In genomic region chr9:65587573-65588358, GRCm38 (mm10) we compare ENCODE assay signal across 7 mouse cellular contexts. TPM values are rescaled to one million over a fixed set of nuclear protein-coding genes. Genes with fewer than 3 reads are reported as not detected.
A peak's percentile ranks its signal among the peaks of the same experiment; 100 is the strongest.
DNase-seq lines count a peak whose midpoint lies in the region; ATAC-seq and TF ChIP-seq lines count a peak whose summit lies in the region.

No protein-coding gene starts in this region.

- ATAC-seq in forebrain, embryonic 15.5 days (replicated peaks) = peak; percentile 53; the same call in 1 of the 2 replicates
- ATAC-seq in midbrain, postnatal 0 days (ENCODE audit: low FRiP score) = no peak; the same call in 1 of the 2 replicates

- no peak for TF ChIP-seq CTCF in bone marrow, adult 2 months (IDR thresholded peaks at IDR 0.05; ENCODE audit: control insufficient read depth, insufficient read depth, low read length)
- no peak for TF ChIP-seq CTCF in midbrain, postnatal 0 days (IDR thresholded peaks at IDR 0.05)

- H3K27me3 ChIP-seq in forebrain, embryonic 15.5 days = no peaks in the 10 kb centered on the region
- H3K27me3 ChIP-seq in midbrain, postnatal 0 days (ENCODE audit: insufficient read depth, low read length) = peaks cover 10% of the 10 kb centered on the region

- under 1% methylated on average over 64 of the region's 64 CpGs for WGBS in bone marrow, adult 2 months
- under 1% methylated on average over 64 of the region's 64 CpGs for WGBS in forebrain, embryonic 15.5 days
- under 1% methylated on average over 61 of the region's 64 CpGs for WGBS in midbrain, postnatal 0 days

- H3K36me3 ChIP-seq in forebrain, embryonic 15.5 days = no peaks in the 10 kb centered on the region
- H3K36me3 ChIP-seq in midbrain, postnatal 0 days (ENCODE audit: insufficient read depth, low read length) = no peaks in the 10 kb centered on the region

- peak overlapping the region; percentile 64 for H3K27ac ChIP-seq in bone marrow, adult 2 months (ENCODE audit: control insufficient read depth, insufficient read depth, low read depth, low read length, poor library complexity)
- H3K27ac ChIP-seq in forebrain, embryonic 15.5 days (replicated peaks) = no peak overlapping the region
- H3K27ac ChIP-seq in midbrain, postnatal 0 days (ENCODE audit: low read depth, low read length) = no peak overlapping the region

- no peaks in the 10 kb centered on the region for H3K9me3 ChIP-seq in forebrain, embryonic 15.5 days
- H3K9me3 ChIP-seq in midbrain, postnatal 0 days (ENCODE audit: low read length) = no peaks in the 10 kb centered on the region

- peak overlapping the region; percentile 55 for H3K9ac ChIP-seq in forebrain, embryonic 15.5 days (replicated peaks)
- H3K9ac ChIP-seq in midbrain, postnatal 0 days (replicated peaks; ENCODE audit: low read length, poor library complexity, severe bottlenecking) = peak overlapping the region; percentile 44

- H3K4me1 ChIP-seq in bone marrow, adult 2 months (ENCODE audit: control insufficient read depth, insufficient read depth, low read length) = peaks cover 2% of the 10 kb centered on the region; the same call in 1 of the 2 replicates
- H3K4me1 ChIP-seq in forebrain, embryonic 15.5 days = peaks cover 34% of the 10 kb centered on the region
- H3K4me1 ChIP-seq in midbrain, postnatal 0 days (ENCODE audit: insufficient read depth, low read length) = no peaks in the 10 kb centered on the region; the same call in 1 of the 2 replicates

- peak; percentile 41 for DNase-seq in ovary, postnatal 36 days (ENCODE audit: low spot score)
- no peak for DNase-seq in ovary, postnatal 14 days (ENCODE audit: low spot score)
- peak; percentile 58 to 67 for DNase-seq in kidney, postnatal 4 days
- no peak for DNase-seq in midbrain, postnatal 0 days (ENCODE audit: low spot score)
- peak; percentile 38 to 46 for DNase-seq in thymus, postnatal 36 days

- TF ChIP-seq POLR2A in bone marrow, adult 2 months (IDR thresholded peaks at IDR 0.05; ENCODE audit: borderline replicate concordance, control insufficient read depth, low read depth, low read length) = peak; percentile 26; the same call in 1 of the 2 replicates

- peak overlapping the region; percentile 99 for H3K4me2 ChIP-seq in forebrain, embryonic 15.5 days (replicated peaks)
- peak overlapping the region; percentile 100 for H3K4me2 ChIP-seq in midbrain, postnatal 0 days (ENCODE audit: low read depth, low read length, poor library complexity, severe bottlenecking)

- H3K4me3 ChIP-seq in bone marrow, adult 2 months (replicated peaks; ENCODE audit: control insufficient read depth, low read depth, low read length) = peak overlapping the region; percentile 97
- peak overlapping the region; percentile 58 for H3K4me3 ChIP-seq in forebrain, embryonic 15.5 days
- peak overlapping the region; percentile 48 for H3K4me3 ChIP-seq in midbrain, postnatal 0 days (ENCODE audit: low read depth, low read length)

RNA-seq across cellular contexts. Expression of gene Pif1, which starts 0.8 kb away (rescaled TPM):
- polyA plus RNA-seq in bone marrow, adult 2 months (2011; ENCODE audit: insufficient read depth, insufficient read length, low replicate concordance, missing spikeins) = 16.5 and 29.8 TPM in 2 replicates
- polyA plus RNA-seq in forebrain, embryonic 15.5 days (2015; fragmentation: Nextera tagmentation; extraction: Ambion mirVana) = 11.8 and 12.4 TPM in 2 replicates
- 0.99 and 2.2 TPM in 2 replicates for total RNA-seq in midbrain, postnatal 0 days (2014; rRNA removed)
- polyA plus RNA-seq in midbrain, postnatal 0 days (2015; fragmentation: Nextera tagmentation; extraction: Ambion mirVana) = 0.33 and 0.77 TPM in 2 replicates

RNA-seq across cellular contexts. Expression of gene Plekho2, which starts 7.9 kb away (rescaled TPM):
- 25.7 and 55.0 TPM in 2 replicates for polyA plus RNA-seq in bone marrow, adult 2 months (2011; ENCODE audit: insufficient read depth, insufficient read length, low replicate concordance, missing spikeins)
- 5.1 and 5.2 TPM in 2 replicates for polyA plus RNA-seq in forebrain, embryonic 15.5 days (2015; fragmentation: Nextera tagmentation; extraction: Ambion mirVana)
- 7.5 and 9.0 TPM in 2 replicates for total RNA-seq in midbrain, postnatal 0 days (2014; rRNA removed)
- polyA plus RNA-seq in midbrain, postnatal 0 days (2015; fragmentation: Nextera tagmentation; extraction: Ambion mirVana) = 3.1 and 3.8 TPM in 2 replicates

RNA-seq across cellular contexts. Expression of gene Rbpms2, which starts 41.7 kb away (rescaled TPM):
- polyA plus RNA-seq in bone marrow, adult 2 months (2011; ENCODE audit: insufficient read depth, insufficient read length, low replicate concordance, missing spikeins) = 32.3 and 68.4 TPM in 2 replicates
- polyA plus RNA-seq in forebrain, embryonic 15.5 days (2015; fragmentation: Nextera tagmentation; extraction: Ambion mirVana) = 3.3 and 3.6 TPM in 2 replicates
- total RNA-seq in midbrain, postnatal 0 days (2014; rRNA removed) = 3.1 and 5.8 TPM in 2 replicates
- polyA plus RNA-seq in midbrain, postnatal 0 days (2015; fragmentation: Nextera tagmentation; extraction: Ambion mirVana) = 3.4 and 3.7 TPM in 2 replicates

Comparison
In these comparisons a context has a peak if more than half of its experiments do, and no peak if none do; other contexts are left out.
1. DNase-seq: peak in ovary, postnatal 36 days (single experiment), kidney, postnatal 4 days (2 of 2) and thymus, postnatal 36 days (2 of 2); none in ovary, postnatal 14 days (single experiment) and midbrain, postnatal 0 days (single experiment).
2. Peak in every context shown above with its lines, with median percentiles within 50 percentile points of each other: H3K4me3 ChIP-seq.